Mouse (Mus musculus) colon, adult 2 months (tissue): ENCODE measurements around the gene Defb38. TPM values are rescaled to one million over a fixed set of nuclear protein-coding genes. Genes with fewer than 3 reads are reported as not detected.

Source experiments
- polyA plus RNA-seq: library from polyadenylated mRNA; depleted of rRNA; stranded (reverse); fragments of >200 nt; gene quantifications from 2 replicates; pipeline ENCODE4 v1.2.3, GENCODE M21; 2012; rRNA removed

Defb38 gene
- not detected in 2 replicates for polyA plus RNA-seq

DNA sequence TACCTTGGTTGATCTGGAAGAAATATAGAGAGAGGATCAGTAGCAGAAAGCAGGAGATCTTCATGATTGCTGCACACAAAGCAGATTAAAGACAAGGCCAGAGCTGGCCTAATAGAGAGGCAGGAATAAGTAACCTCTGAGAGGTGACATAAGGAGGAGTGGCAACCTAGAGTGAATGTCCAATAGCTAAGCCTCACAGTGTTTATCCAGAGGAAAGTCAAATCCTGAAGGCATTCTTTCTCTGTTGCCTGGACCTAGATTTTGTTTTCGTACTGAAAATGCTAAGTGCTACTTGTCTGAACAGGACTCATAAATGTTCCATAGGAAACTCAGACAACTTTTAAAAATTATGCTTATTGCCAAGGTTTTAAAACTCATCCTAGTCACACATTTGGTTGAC lies at the start of gene Defb38:
Defb38 (minus strand) TSS at position 101 of the 400 bp plus-strand sequence.

DNA sequence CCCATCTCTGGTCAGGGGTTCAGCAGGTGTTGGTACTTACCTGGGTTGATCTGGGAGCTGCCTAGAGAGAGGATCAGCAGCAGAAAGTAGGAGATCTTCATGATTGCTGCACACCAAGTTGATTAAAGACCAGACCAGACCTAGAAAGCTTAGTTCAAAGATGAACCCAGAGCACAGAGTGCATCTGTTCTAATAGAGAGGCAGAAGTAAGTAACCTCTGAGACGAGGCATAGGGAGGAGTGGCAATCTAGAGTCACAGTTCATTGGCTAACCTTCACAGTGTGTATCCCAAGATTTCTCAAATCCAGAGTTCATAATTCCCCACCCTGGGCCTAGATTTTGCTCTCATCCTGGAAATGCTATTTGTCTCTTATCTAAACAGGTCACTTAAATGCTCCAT lies 38.3 kb upstream of the Defb38 start, which contains the start of gene Defb39:
Defb39 (minus strand) TSS at position 101 of the 400 bp plus-strand sequence.

Other genes with a start within 250 kb of the Defb38 start
- gene Defb40, start 48.3 kb downstream of the Defb38 start, polyA plus RNA-seq: not detected in 2 replicates
- 1.2 and 9.8 TPM in 2 replicates for gene Defb37, start 35.5 kb downstream of the Defb38 start, polyA plus RNA-seq
- not detected in 2 replicates for gene Defb39, start 38.2 kb upstream of the Defb38 start, polyA plus RNA-seq
- not detected in 2 replicates for gene Defb12, start 88.3 kb upstream of the Defb38 start, polyA plus RNA-seq
- gene Defb34, start 97.2 kb upstream of the Defb38 start, polyA plus RNA-seq: not detected in 2 replicates
- gene Gm45826, start 114.2 kb upstream of the Defb38 start, polyA plus RNA-seq: not detected in 2 replicates
- gene Defb14, start 167.8 kb upstream of the Defb38 start, polyA plus RNA-seq: not detected in 2 replicates
- gene Defb4, start 172.1 kb upstream of the Defb38 start, polyA plus RNA-seq: not detected in 2 replicates
- gene Defb6, start 198.9 kb upstream of the Defb38 start, polyA plus RNA-seq: not detected in 2 replicates
- not detected in 2 replicates for gene Defb46, start 213.3 kb upstream of the Defb38 start, polyA plus RNA-seq
- gene Defb5, start 221.0 kb upstream of the Defb38 start, polyA plus RNA-seq: not detected in 2 replicates